Mouse (Mus musculus) heart, embryonic 12.5 days (tissue): ENCODE measurements at regions not wholly inside any gene's neighbourhood (a gene's known extent, or its start where the extent isn't known, plus 50 kb on each side); places are given as distances from the start of the nearest gene placed in this dataset.

Experiments
- ATAC-seq: fragments of 200-750 bp; cut with Nextera tagmentation; 2 replicates; pipeline ENCODE4 v1.8.0; 2017; ENCODE audit warnings: moderate TSS enrichment, moderate library complexity; ENCODE audit not compliant: insufficient number of reproducible peaks, low FRiP score
- H3K27ac ChIP-seq: fragments of 300-500 bp; sonication (generic); 2 replicates; pipeline ENCODE4 v1.5.1; 2016; ENCODE audit warnings: mild to moderate bottlenecking, moderate library complexity; ENCODE audit not compliant: poor library complexity, severe bottlenecking
- H3K27me3 ChIP-seq: fragments of 300-500 bp; sonication (generic); replicated peaks from 2 replicates; pipeline ENCODE4 v1.6.1; 2016; ENCODE audit warnings: mild to moderate bottlenecking, moderate library complexity
- H3K36me3 ChIP-seq: fragments of 300-500 bp; sonication (generic); 2 replicates; pipeline ENCODE4 v1.6.1; 2016; ENCODE audit warnings: mild to moderate bottlenecking, moderate library complexity
- H3K4me1 ChIP-seq: fragments of 300-500 bp; sonication (generic); replicated peaks from 2 replicates; pipeline ENCODE4 v1.6.1; 2016; ENCODE audit warnings: mild to moderate bottlenecking
- H3K4me2 ChIP-seq: fragments of 300-500 bp; sonication (generic); 2 replicates; pipeline ENCODE4 v1.6.1; 2016; ENCODE audit warnings: mild to moderate bottlenecking, moderate library complexity
- H3K4me3 ChIP-seq: fragments of 300-500 bp; sonication (generic); 2 replicates; pipeline ENCODE4 v1.5.1; 2016; ENCODE audit warnings: mild to moderate bottlenecking
- H3K9ac ChIP-seq: fragments of 300-500 bp; sonication (generic); 2 replicates; pipeline ENCODE4 v1.6.1; 2016; ENCODE audit warnings: mild to moderate bottlenecking, moderate library complexity
- H3K9me3 ChIP-seq: fragments of 300-500 bp; sonication (generic); replicated peaks from 2 replicates; pipeline ENCODE4 v1.6.1; 2016; ENCODE audit warnings: mild to moderate bottlenecking, moderate library complexity
- WGBS: fragments of 180-500 bp; shearing (Covaris S2); methylation state at CpG from one replicate; pipeline ENCODE4 v1.1.7; 2016; 5-methylcytosine and 5-hydroxymethylcytosine counted together

DNA sequence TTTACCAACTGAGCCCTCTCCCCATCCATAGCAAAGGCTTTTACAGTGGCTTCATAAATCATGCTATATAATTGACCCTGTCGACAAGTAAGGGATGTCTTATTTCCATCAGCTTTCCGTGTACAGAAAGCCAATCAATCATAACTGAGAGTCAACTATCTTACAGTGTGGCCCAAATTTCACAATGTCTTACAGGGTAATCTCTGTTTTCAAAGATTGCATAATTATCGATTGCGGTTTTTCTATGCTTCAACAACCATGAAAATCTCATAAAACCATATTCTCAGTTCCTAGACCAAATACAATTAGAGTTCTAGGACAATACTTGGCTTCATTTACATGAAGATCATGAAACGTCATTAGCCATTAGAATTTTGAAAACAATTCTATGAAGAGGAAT is 56.1 kb upstream of the Samsn1 start:
- H3K27ac ChIP-seq = no peak overlapping the region
- no peaks in the 10 kb centered on the region for H3K27me3 ChIP-seq
- 83% methylated on average over 5 of the region's 5 CpGs for WGBS
- H3K36me3 ChIP-seq = no peaks in the 10 kb centered on the region
- H3K9me3 ChIP-seq = 0 out of 2 replicates have a peak, but pooled peaks cover 6% of the 10 kb centered on the region
- no peak for ATAC-seq
- no peaks in the 10 kb centered on the region for H3K4me1 ChIP-seq
- H3K4me2 ChIP-seq = no peak overlapping the region
- no peak overlapping the region for H3K9ac ChIP-seq
- H3K4me3 ChIP-seq = no peak overlapping the region

DNA sequence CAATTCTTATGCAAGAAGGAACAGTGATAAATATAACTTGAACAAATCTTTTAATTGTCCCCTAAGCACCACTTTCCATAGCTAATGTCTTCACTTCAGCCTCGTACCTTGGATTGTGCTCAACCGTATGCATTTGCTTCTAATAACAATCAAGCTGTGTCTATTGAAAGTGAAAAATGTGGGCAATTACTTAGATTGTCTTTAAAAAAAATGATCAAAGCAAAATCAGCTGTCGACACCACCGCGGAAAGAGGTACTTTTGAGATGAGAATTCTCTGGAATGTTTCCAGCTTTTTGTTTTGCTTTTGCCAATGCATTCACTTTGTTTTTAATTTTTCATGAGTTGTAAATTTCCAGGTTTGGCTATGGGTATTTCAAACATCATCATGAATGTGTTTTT is 54.1 kb upstream of the Samsn1 start:
- Histone ChIP-seq H3K27ac (no peak overlapping the region), H3K9ac (no peak overlapping the region), H3K36me3 (no peaks in the 10 kb centered on the region), H3K4me3 (no peak overlapping the region), H3K27me3 (no peaks in the 10 kb centered on the region), H3K9me3 (0 out of 2 replicates have a peak, but pooled peaks cover 4% of the 10 kb centered on the region), H3K4me1 (no peaks in the 10 kb centered on the region), H3K4me2 (no peak overlapping the region)
- 77% methylated on average over 5 of the region's 5 CpGs for WGBS
- no peak for ATAC-seq
